11 mouse cellular contexts compared by ENCODE assay signal in the genomic region with DNA sequence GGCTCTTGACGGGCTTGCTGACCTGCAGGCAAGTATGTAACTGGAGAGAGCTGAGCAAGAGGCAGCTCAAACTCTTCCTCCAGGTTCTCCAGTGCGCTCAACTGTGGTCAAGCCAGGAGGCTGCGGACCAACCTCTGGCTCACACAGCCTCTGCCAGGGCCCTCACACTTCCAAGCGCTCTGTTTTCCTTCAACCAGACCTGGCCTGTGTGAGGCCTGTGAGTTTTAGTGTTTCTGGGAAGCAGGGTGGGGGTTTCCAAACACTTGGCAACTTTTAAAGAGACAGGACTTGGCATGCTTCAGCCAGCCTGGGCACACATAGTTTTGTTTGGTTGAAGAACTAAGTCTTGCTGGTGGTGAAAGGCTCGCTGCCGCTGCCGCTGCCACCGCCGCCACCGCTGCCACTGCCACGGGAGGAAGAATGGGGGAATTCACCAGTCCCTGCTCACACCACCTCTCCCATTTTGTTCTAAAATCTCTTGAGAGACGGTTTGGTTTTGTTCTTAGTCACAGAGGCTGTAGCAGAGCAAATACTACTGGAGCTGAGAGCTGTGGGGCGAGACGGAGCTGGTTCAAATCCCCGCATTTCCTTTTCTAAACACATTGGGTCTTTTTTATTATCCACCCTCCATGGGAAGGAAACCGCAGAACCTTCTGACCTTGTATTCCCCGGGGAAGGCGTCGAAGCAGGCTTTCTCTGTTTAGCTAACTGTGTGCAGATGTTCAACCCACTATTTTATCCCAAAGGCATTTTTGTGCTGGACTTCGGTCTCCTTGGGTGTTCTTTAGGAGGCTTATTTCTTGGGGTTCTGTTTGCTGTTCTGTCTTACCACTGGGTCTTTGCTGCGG. TPM values are rescaled to one million over a fixed set of nuclear protein-coding genes. Genes with fewer than 3 reads are reported as not detected.
DNase-seq lines count a peak whose midpoint lies in the region; ATAC-seq and TF ChIP-seq lines count a peak whose summit lies in the region.
"Had no signal": no experiment of that assay in that cellular context is flagged by ENCODE, and none has a peak within 500 bp of the region (broad histone marks: within the 10 kb centered on the region; RNA-seq: fewer than 3 reads in every experiment).

No protein-coding gene starts in this region.

- H3K4me1 ChIP-seq in heart, embryonic 11.5 days (ENCODE audit: control insufficient read depth, insufficient read depth, low read length): peaks cover 7% of the 10 kb centered on the region; the same call in 1 of the 2 replicates
- H3K4me1 ChIP-seq in thymus, adult 2 months (replicated peaks; ENCODE audit: control insufficient read depth, insufficient read depth, low read length): no peaks in the 10 kb centered on the region

- no peak for ATAC-seq in heart, embryonic 11.5 days (replicated peaks; ENCODE audit: insufficient number of reproducible peaks, low FRiP score, low TSS enrichment)

- H3K27ac ChIP-seq in heart, embryonic 11.5 days (ENCODE audit: low read depth, low read length): no peak overlapping the region
- no peak overlapping the region for H3K27ac ChIP-seq in thymus, adult 2 months (ENCODE audit: control insufficient read depth, insufficient read depth, low read length)
- H3K27ac ChIP-seq: macrophage had no signal

- H3K27me3 ChIP-seq in heart, embryonic 11.5 days (ENCODE audit: control insufficient read depth, insufficient read depth, low read length): no peaks in the 10 kb centered on the region
- H3K27me3 ChIP-seq in thymus, adult 2 months (ENCODE audit: control insufficient read depth, insufficient read depth, low read length): no peaks in the 10 kb centered on the region

- H3K4me2 ChIP-seq in heart, embryonic 11.5 days: no peak overlapping the region

- H3K36me3 ChIP-seq in heart, embryonic 11.5 days (ENCODE audit: control insufficient read depth, insufficient read depth, low read length): no peaks in the 10 kb centered on the region
- no peaks in the 10 kb centered on the region for H3K36me3 ChIP-seq in thymus, adult 2 months (ENCODE audit: control insufficient read depth, insufficient read depth, low read length)

- DNase-seq in heart, adult 11 months: peak; percentile 94
- DNase-seq in brain, adult 2 months (ENCODE audit: low read depth, low spot score): peak; percentile 4
- peak; percentile 36 for DNase-seq in kidney, postnatal 14 days
- peak; percentile 43 for DNase-seq in lung, postnatal 10 days
- DNase-seq in thymus, adult 2 months: no peak
- no peak for DNase-seq in MN1 (ENCODE audit: low spot score)
- no peak for DNase-seq in adrenal gland, adult (ENCODE audit: inconsistent age in 2 of 2, low spot score in 1 of 2)

- TF ChIP-seq POLR2A in thymus, adult 2 months (IDR thresholded peaks at IDR 0.05; ENCODE audit: control insufficient read depth, extremely low read depth, insufficient read depth, low read length, poor library complexity): no peak

- H3K9me3 ChIP-seq in heart, embryonic 11.5 days (replicated peaks; ENCODE audit: control insufficient read depth, low read length): no peaks in the 10 kb centered on the region

- H3K4me3 ChIP-seq in heart, embryonic 11.5 days (ENCODE audit: low read depth, low read length): no peak overlapping the region
- no peak overlapping the region for H3K4me3 ChIP-seq in thymus, adult 2 months (ENCODE audit: control insufficient read depth, insufficient read depth, low read length)

- 79% methylated on average over 21 of the region's 21 CpGs for WGBS in heart, embryonic 11.5 days (ENCODE audit: insufficient replicate concordance)
- 85% methylated on average over 21 of the region's 21 CpGs for WGBS in thymus, adult 2 months

- no peak overlapping the region for H3K9ac ChIP-seq in heart, embryonic 11.5 days (ENCODE audit: low read depth, low read length)

- no peak for TF ChIP-seq CTCF in thymus, adult 2 months (IDR thresholded peaks at IDR 0.05; ENCODE audit: borderline replicate concordance, control insufficient read depth, extremely low read depth, insufficient read depth, low read length, poor library complexity)

RNA-seq across cellular contexts. Expression of gene Olfr159, which starts 11.0 kb away (rescaled TPM):
- polyA plus RNA-seq in heart, embryonic 11.5 days (2014; fragmentation: Nextera tagmentation; extraction: Ambion mirVana): not detected in 2 replicates
- polyA plus RNA-seq in thymus, adult 2 months (2012; rRNA removed): not detected in 2 replicates
- polyA plus RNA-seq: cortical plate, adult 2 months; macrophage; spleen, adult 2 months had no signal

RNA-seq across cellular contexts. Expression of gene Spaar, which starts 30.0 kb away (rescaled TPM):
- 0.16 and 0.24 TPM in 2 replicates for polyA plus RNA-seq in heart, embryonic 11.5 days (2014; fragmentation: Nextera tagmentation; extraction: Ambion mirVana)
- polyA plus RNA-seq in thymus, adult 2 months (2012; rRNA removed): 0.64 and 0.96 TPM in 2 replicates
- polyA plus RNA-seq: macrophage had no signal

RNA-seq across cellular contexts. Expression of gene Hrct1, which starts 32.8 kb away (rescaled TPM):
- polyA plus RNA-seq in heart, embryonic 11.5 days (2014; fragmentation: Nextera tagmentation; extraction: Ambion mirVana): 0.59 and 0.99 TPM in 2 replicates
- 1.2 and 1.8 TPM in 2 replicates for polyA plus RNA-seq in thymus, adult 2 months (2012; rRNA removed)
- polyA plus RNA-seq: macrophage had no signal

RNA-seq across cellular contexts. Expression of gene Olfr71, which starts 49.7 kb away (rescaled TPM):
- not detected in 2 replicates for polyA plus RNA-seq in heart, embryonic 11.5 days (2014; fragmentation: Nextera tagmentation; extraction: Ambion mirVana)
- not detected in 2 replicates for polyA plus RNA-seq in thymus, adult 2 months (2012; rRNA removed)
- polyA plus RNA-seq: cortical plate, adult 2 months; macrophage; spleen, adult 2 months had no signal

RNA-seq across cellular contexts. Expression of gene Olfr70, which starts 59.2 kb away (rescaled TPM):
- not detected in 2 replicates for polyA plus RNA-seq in heart, embryonic 11.5 days (2014; fragmentation: Nextera tagmentation; extraction: Ambion mirVana)
- not detected in 2 replicates for polyA plus RNA-seq in thymus, adult 2 months (2012; rRNA removed)
- polyA plus RNA-seq: cortical plate, adult 2 months; macrophage; spleen, adult 2 months had no signal

Comparison
In these comparisons a context has a peak if more than half of its experiments do, and no peak if none do; other contexts are left out.
1. DNase-seq: peak in heart, adult 11 months (single experiment), brain, adult 2 months (single experiment), kidney, postnatal 14 days (single experiment) and lung, postnatal 10 days (single experiment); none in thymus, adult 2 months (single experiment), MN1 (single experiment) and adrenal gland, adult (0 of 2).